Mouse (Mus musculus) kidney, embryonic 16.5 days (tissue): ENCODE measurements at regions not wholly inside any gene's neighbourhood (a gene's known extent, or its start where the extent isn't known, plus 50 kb on each side); places are given as distances from the start of the nearest gene placed in this dataset.

Source experiments
- ATAC-seq: fragments of 200-750 bp; cut with Nextera tagmentation; 2 replicates; pipeline ENCODE4 v1.8.0; 2017; ENCODE audit warnings: moderate TSS enrichment; ENCODE audit not compliant: low FRiP score, low TSS enrichment
- H3K27ac ChIP-seq: fragments of 300-500 bp; sonication (generic); 2 replicates; pipeline ENCODE4 v1.5.1; 2014; ENCODE audit warnings: low read length
- H3K27me3 ChIP-seq: fragments of 300-500 bp; sonication (generic); 2 replicates; pipeline ENCODE4 v1.6.1; 2014; ENCODE audit warnings: low read length, control low read depth, mixed read lengths; ENCODE audit not compliant: insufficient read depth
- H3K36me3 ChIP-seq: fragments of 300-500 bp; sonication (generic); 2 replicates; pipeline ENCODE4 v1.6.1; 2014; ENCODE audit warnings: low read length, control low read depth, mixed read lengths; ENCODE audit not compliant: insufficient read depth
- H3K4me1 ChIP-seq: fragments of 300-500 bp; sonication (generic); 2 replicates; pipeline ENCODE4 v1.6.1; 2014; ENCODE audit warnings: low read length, control low read depth, mixed read lengths; ENCODE audit not compliant: insufficient read depth
- H3K4me2 ChIP-seq: fragments of 300-500 bp; sonication (generic); replicated peaks from 2 replicates; pipeline ENCODE4 v1.6.1; 2014; ENCODE audit warnings: low read depth, low read length
- H3K4me3 ChIP-seq: fragments of 300-500 bp; sonication (generic); 2 replicates; pipeline ENCODE4 v1.5.1; 2014; ENCODE audit warnings: mild to moderate bottlenecking, low read length
- H3K9ac ChIP-seq: fragments of 300-500 bp; sonication (generic); replicated peaks from 2 replicates; pipeline ENCODE4 v1.6.1; 2014; ENCODE audit warnings: low read length
- H3K9me3 ChIP-seq: fragments of 300-500 bp; sonication (generic); 2 replicates; pipeline ENCODE4 v1.6.1; 2016; ENCODE audit warnings: low read length, control low read depth
- WGBS: fragments of 180-500 bp; shearing (Covaris S2); extraction: QIAGEN DNeasy Blood & Tissue Kit; methylation state at CpG from one replicate; pipeline ENCODE4 v1.1.7; 2014; 5-methylcytosine and 5-hydroxymethylcytosine counted together

GRCm38 (mm10) chr9:113430411-113430810 lies 277.6 kb downstream of the Pdcd6ip start:
- WGBS: 80% methylated on average over 4 of the region's 4 CpGs
- Histone ChIP-seq H3K27ac (no peak overlapping the region), H3K4me3 (no peak overlapping the region), H3K9me3 (no peaks in the 10 kb centered on the region), H3K9ac (no peak overlapping the region), H3K4me2 (no peak overlapping the region), H3K36me3 (no peaks in the 10 kb centered on the region), H3K4me1 (no peaks in the 10 kb centered on the region), H3K27me3 (no peaks in the 10 kb centered on the region)
- no peak for ATAC-seq

GRCm38 (mm10) chr9:113427281-113427680 lies 280.8 kb downstream of the Pdcd6ip start:
- Histone ChIP-seq H3K4me3 (no peak overlapping the region), H3K36me3 (no peaks in the 10 kb centered on the region), H3K27ac (no peak overlapping the region), H3K4me2 (no peak overlapping the region), H3K9me3 (no peaks in the 10 kb centered on the region), H3K4me1 (no peaks in the 10 kb centered on the region), H3K9ac (no peak overlapping the region), H3K27me3 (no peaks in the 10 kb centered on the region)
- no peak for ATAC-seq
- 75% methylated on average over 4 of the region's 4 CpGs for WGBS

GRCm38 (mm10) chr9:113426324-113426723 lies 281.7 kb downstream of the Pdcd6ip start:
- Histone ChIP-seq H3K4me2 (no peak overlapping the region), H3K4me1 (no peaks in the 10 kb centered on the region), H3K27ac (no peak overlapping the region), H3K9ac (no peak overlapping the region), H3K9me3 (no peaks in the 10 kb centered on the region), H3K27me3 (no peaks in the 10 kb centered on the region), H3K36me3 (no peaks in the 10 kb centered on the region), H3K4me3 (no peak overlapping the region)
- WGBS: 80% methylated on average over 15 of the region's 15 CpGs
- ATAC-seq: no peak

GRCm38 (mm10) chr9:113421645-113422044 lies 286.4 kb downstream of the Pdcd6ip start:
- no peak overlapping the region for H3K4me2 ChIP-seq
- no peak for ATAC-seq
- no peak overlapping the region for H3K9ac ChIP-seq
- no peaks in the 10 kb centered on the region for H3K9me3 ChIP-seq
- H3K4me3 ChIP-seq: no peak overlapping the region
- no peaks in the 10 kb centered on the region for H3K36me3 ChIP-seq
- H3K4me1 ChIP-seq: no peaks in the 10 kb centered on the region
- H3K27me3 ChIP-seq: no peaks in the 10 kb centered on the region
- H3K27ac ChIP-seq: no peak overlapping the region

- H3K9ac ChIP-seq: no peak overlapping the region
- H3K27ac ChIP-seq: no peak overlapping the region
- no peaks in the 10 kb centered on the region for H3K4me1 ChIP-seq
- no peaks in the 10 kb centered on the region for H3K9me3 ChIP-seq
- H3K27me3 ChIP-seq: no peaks in the 10 kb centered on the region
- no peak for ATAC-seq
- WGBS: 95% methylated on average over 7 of the region's 7 CpGs
- H3K4me3 ChIP-seq: no peak overlapping the region
- H3K36me3 ChIP-seq: no peaks in the 10 kb centered on the region
- no peak overlapping the region for H3K4me2 ChIP-seq
These were observed 286.9 kb downstream of the Pdcd6ip start for GRCm38 (mm10) chr9:113421121-113421520.

- ATAC-seq: no peak
- Histone ChIP-seq H3K36me3 (no peaks in the 10 kb centered on the region), H3K9ac (no peak overlapping the region), H3K4me1 (0 out of 2 replicates have a peak, but pooled peaks cover 4% of the 10 kb centered on the region), H3K4me3 (no peak overlapping the region), H3K27ac (no peak overlapping the region), H3K27me3 (no peaks in the 10 kb centered on the region), H3K9me3 (no peaks in the 10 kb centered on the region), H3K4me2 (no peak overlapping the region)
- 100% methylated on average over 1 of the region's 1 CpGs for WGBS
These were observed 288.3 kb downstream of the Pdcd6ip start for GRCm38 (mm10) chr9:113419801-113420200.

- H3K4me1 ChIP-seq: 0 out of 2 replicates have a peak, but pooled peaks cover 10% of the 10 kb centered on the region
- no peak overlapping the region for H3K27ac ChIP-seq
- no peaks in the 10 kb centered on the region for H3K27me3 ChIP-seq
- H3K4me2 ChIP-seq: no peak overlapping the region
- no peak overlapping the region for H3K4me3 ChIP-seq
- H3K9me3 ChIP-seq: no peaks in the 10 kb centered on the region
- no peak for ATAC-seq
- 87% methylated on average over 3 of the region's 3 CpGs for WGBS
- H3K36me3 ChIP-seq: no peaks in the 10 kb centered on the region
- no peak overlapping the region for H3K9ac ChIP-seq
These were observed 291.0 kb downstream of the Pdcd6ip start for GRCm38 (mm10) chr9:113417106-113417505.

GRCm38 (mm10) chr9:113415511-113415931 lies 292.5 kb downstream of the Pdcd6ip start:
- 0 out of 2 replicates have a peak, but pooled peaks have one; percentile 9 for ATAC-seq
- Histone ChIP-seq H3K4me3 (no peak overlapping the region), H3K9ac (no peak overlapping the region), H3K4me1 (0 out of 2 replicates have a peak, but pooled peaks cover 10% of the 10 kb centered on the region), H3K36me3 (no peaks in the 10 kb centered on the region), H3K4me2 (no peak overlapping the region), H3K27me3 (no peaks in the 10 kb centered on the region), H3K9me3 (no peaks in the 10 kb centered on the region), H3K27ac (no peak overlapping the region)
- WGBS: 39% methylated on average over 5 of the region's 5 CpGs

GRCm38 (mm10) chr9:113414690-113415089 lies 293.4 kb downstream of the Pdcd6ip start:
- Histone ChIP-seq H3K9me3 (no peaks in the 10 kb centered on the region), H3K27ac (no peak overlapping the region), H3K4me2 (no peak overlapping the region), H3K4me1 (0 out of 2 replicates have a peak, but pooled peaks cover 10% of the 10 kb centered on the region), H3K27me3 (no peaks in the 10 kb centered on the region), H3K9ac (no peak overlapping the region), H3K4me3 (no peak overlapping the region), H3K36me3 (no peaks in the 10 kb centered on the region)
- whole genome bisulfite sequencing: 67% methylated on average over 1 of the region's 1 CpGs
- ATAC-seq: no peak

- Histone ChIP-seq H3K4me2 (no peak overlapping the region), H3K27ac (no peak overlapping the region), H3K9ac (no peak overlapping the region), H3K4me3 (no peak overlapping the region), H3K4me1 (0 out of 2 replicates have a peak, but pooled peaks cover 10% of the 10 kb centered on the region), H3K27me3 (no peaks in the 10 kb centered on the region), H3K9me3 (no peaks in the 10 kb centered on the region), H3K36me3 (no peaks in the 10 kb centered on the region)
- WGBS: 59% methylated on average over 3 of the region's 3 CpGs
- ATAC-seq: no peak
These were observed 294.2 kb downstream of the Pdcd6ip start for GRCm38 (mm10) chr9:113413851-113414250.
